Mouse (Mus musculus) hindbrain, embryonic 12.5 days (tissue): ENCODE measurements around the gene Tln2. TPM values are rescaled to one million over a fixed set of nuclear protein-coding genes. Genes with fewer than 3 reads are reported as not detected.

Experiments used
- ATAC-seq: fragments of 200-750 bp; cut with Nextera tagmentation; 2 replicates; pipeline ENCODE4 v1.8.0; 2017; ENCODE audit warnings: moderate TSS enrichment; ENCODE audit not compliant: low FRiP score
- H3K27ac ChIP-seq: fragments of 300-500 bp; sonication (generic); 2 replicates; pipeline ENCODE4 v1.5.1; 2016; ENCODE audit warnings: mild to moderate bottlenecking
- H3K27me3 ChIP-seq: fragments of 300-500 bp; sonication (generic); 2 replicates; pipeline ENCODE4 v1.6.1; 2016; ENCODE audit warnings: mild to moderate bottlenecking
- H3K36me3 ChIP-seq: fragments of 300-500 bp; sonication (generic); 2 replicates; pipeline ENCODE4 v1.6.1; 2016; ENCODE audit warnings: mild to moderate bottlenecking
- H3K4me1 ChIP-seq: fragments of 300-500 bp; sonication (generic); 2 replicates; pipeline ENCODE4 v1.6.1; 2016
- H3K4me2 ChIP-seq: fragments of 300-500 bp; sonication (generic); replicated peaks from 2 replicates; pipeline ENCODE4 v1.6.1; 2016; ENCODE audit warnings: mild to moderate bottlenecking
- H3K4me3 ChIP-seq: fragments of 300-500 bp; sonication (generic); 2 replicates; pipeline ENCODE4 v1.5.1; 2016; ENCODE audit warnings: mild to moderate bottlenecking
- H3K9ac ChIP-seq: fragments of 300-500 bp; sonication (generic); 2 replicates; pipeline ENCODE4 v1.6.1; 2016; ENCODE audit warnings: mild to moderate bottlenecking, moderate library complexity
- H3K9me3 ChIP-seq: fragments of 300-500 bp; sonication (generic); replicated peaks from 2 replicates; pipeline ENCODE4 v1.6.1; 2016; ENCODE audit warnings: mild to moderate bottlenecking
- WGBS: fragments of 180-500 bp; shearing (Covaris S2); methylation state at CpG from one replicate; pipeline ENCODE4 v1.1.7; 2016; 5-methylcytosine and 5-hydroxymethylcytosine counted together
- polyA plus RNA-seq: library from polyadenylated mRNA; unstranded; fragments of >200 nt; fragmentation: Nextera tagmentation; extraction: Ambion mirVana; gene quantifications from 2 replicates; pipeline ENCODE4 v1.2.1, GENCODE M21; 2016

The Tln2 gene
- polyA plus RNA-seq, 1 experiment from 2014 or later: 28.8 TPM

GRCm38 (mm10) chr9:67493876-67494552, 65.5 kb downstream of the Tln2 start:
- Histone ChIP-seq H3K9ac (no peak overlapping the region), H3K4me2 (no peak overlapping the region), H3K4me1 (peaks cover 16% of the 10 kb centered on the region), H3K4me3 (no peak overlapping the region), H3K27me3 (no peaks in the 10 kb centered on the region), H3K27ac (no peak overlapping the region), H3K36me3 (no peaks in the 10 kb centered on the region), H3K9me3 (no peaks in the 10 kb centered on the region)
- 93% methylated on average over 8 of the region's 8 CpGs for WGBS
- ATAC-seq: no peak

DNA sequence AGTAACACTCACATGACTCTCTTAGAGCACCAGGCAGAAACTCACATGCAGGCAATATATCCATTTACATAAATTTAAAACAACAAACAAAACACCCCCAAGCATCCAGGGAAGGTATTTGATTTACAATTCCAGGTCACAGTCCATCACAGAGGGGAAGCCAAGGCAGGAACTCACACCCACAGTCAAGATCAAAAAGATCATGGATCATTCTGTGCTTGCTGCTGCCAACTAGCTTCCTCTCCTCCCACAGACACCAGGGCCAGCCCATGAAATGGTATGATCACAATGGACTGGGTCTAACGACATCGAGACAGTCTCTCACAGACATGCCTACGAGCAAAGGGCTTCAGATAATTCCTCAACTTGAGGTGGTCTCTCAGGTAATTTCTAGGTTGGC, 70.1 kb downstream of the Tln2 start:
- WGBS: 81% methylated on average over 3 of the region's 3 CpGs
- no peaks in the 10 kb centered on the region for H3K9me3 ChIP-seq
- no peak overlapping the region for H3K4me3 ChIP-seq
- H3K9ac ChIP-seq: no peak overlapping the region
- no peaks in the 10 kb centered on the region for H3K36me3 ChIP-seq
- H3K27me3 ChIP-seq: no peaks in the 10 kb centered on the region
- no peaks in the 10 kb centered on the region for H3K4me1 ChIP-seq
- no peak for ATAC-seq
- no peak overlapping the region for H3K4me2 ChIP-seq
- no peak overlapping the region for H3K27ac ChIP-seq

GRCm38 (mm10) chr9:67486621-67487020, 72.9 kb downstream of the Tln2 start:
- WGBS: 76% methylated on average over 5 of the region's 5 CpGs

GRCm38 (mm10) chr9:67485169-67486072, 74.1 kb downstream of the Tln2 start:
- no peaks in the 10 kb centered on the region for H3K9me3 ChIP-seq
- no peak overlapping the region for H3K9ac ChIP-seq
- no peak overlapping the region for H3K27ac ChIP-seq
- no peak for ATAC-seq
- H3K4me1 ChIP-seq: no peaks in the 10 kb centered on the region
- no peaks in the 10 kb centered on the region for H3K27me3 ChIP-seq
- H3K4me2 ChIP-seq: no peak overlapping the region
- no peaks in the 10 kb centered on the region for H3K36me3 ChIP-seq
- H3K4me3 ChIP-seq: no peak overlapping the region
- 85% methylated on average over 15 of the region's 15 CpGs for WGBS

More at GRCm38 (mm10) chr9:67486621-67487020, 72.9 kb downstream of the Tln2 start:
- Histone ChIP-seq H3K9ac (no peak overlapping the region), H3K4me2 (no peak overlapping the region), H3K27me3 (no peaks in the 10 kb centered on the region), H3K27ac (no peak overlapping the region), H3K36me3 (no peaks in the 10 kb centered on the region), H3K9me3 (no peaks in the 10 kb centered on the region), H3K4me1 (no peaks in the 10 kb centered on the region), H3K4me3 (no peak overlapping the region)
- ATAC-seq: no peak

- Histone ChIP-seq H3K27ac (no peak overlapping the region), H3K36me3 (no peaks in the 10 kb centered on the region)
- 72% methylated on average over 1 of the region's 1 CpGs for WGBS
Observed at GRCm38 (mm10) chr9:67482277-67482676, 77.2 kb downstream of the Tln2 start.

DNA sequence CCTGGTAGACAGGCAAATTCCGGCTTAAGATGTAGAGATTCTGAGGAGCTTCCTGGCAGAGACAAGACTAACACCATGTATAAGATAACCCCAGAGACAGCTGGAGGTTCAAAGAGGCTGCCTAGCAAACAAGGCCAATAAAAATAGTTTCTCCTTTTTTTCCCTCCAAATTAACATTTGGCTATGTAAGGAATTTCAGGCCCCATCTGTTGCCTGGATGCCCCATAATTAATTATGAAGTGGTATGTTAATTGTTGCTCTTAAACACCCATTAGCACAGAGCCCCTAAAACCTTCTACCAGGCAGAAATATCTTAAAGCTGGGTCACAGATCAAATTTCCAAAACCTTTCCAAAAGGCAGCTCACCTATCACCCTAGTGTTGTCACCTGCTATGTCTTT, 77.7 kb downstream of the Tln2 start:
- H3K4me2 ChIP-seq: no peak overlapping the region
- 72% methylated on average over 1 of the region's 1 CpGs for WGBS
- H3K36me3 ChIP-seq: no peaks in the 10 kb centered on the region
- H3K4me3 ChIP-seq: no peak overlapping the region
- no peaks in the 10 kb centered on the region for H3K4me1 ChIP-seq
- H3K9ac ChIP-seq: no peak overlapping the region
- H3K27me3 ChIP-seq: no peaks in the 10 kb centered on the region
- no peak overlapping the region for H3K27ac ChIP-seq
- ATAC-seq: no peak
- no peaks in the 10 kb centered on the region for H3K9me3 ChIP-seq

More at GRCm38 (mm10) chr9:67482277-67482676, 77.2 kb downstream of the Tln2 start:
- Histone ChIP-seq H3K9ac (no peak overlapping the region), H3K4me1 (no peaks in the 10 kb centered on the region), H3K9me3 (no peaks in the 10 kb centered on the region), H3K4me2 (no peak overlapping the region), H3K27me3 (no peaks in the 10 kb centered on the region), H3K4me3 (no peak overlapping the region)
- no peak for ATAC-seq

GRCm38 (mm10) chr9:67477445-67477844, 82.1 kb downstream of the Tln2 start:
- WGBS: 81% methylated on average over 3 of the region's 3 CpGs
- H3K4me3 ChIP-seq: no peak overlapping the region
- H3K9me3 ChIP-seq: no peaks in the 10 kb centered on the region
- H3K36me3 ChIP-seq: no peaks in the 10 kb centered on the region
- no peak overlapping the region for H3K9ac ChIP-seq
- no peak overlapping the region for H3K4me2 ChIP-seq
- no peak overlapping the region for H3K27ac ChIP-seq
- no peaks in the 10 kb centered on the region for H3K4me1 ChIP-seq
- no peak for ATAC-seq
- no peaks in the 10 kb centered on the region for H3K27me3 ChIP-seq

GRCm38 (mm10) chr9:67476184-67476583, 83.3 kb downstream of the Tln2 start:
- H3K36me3 ChIP-seq: no peaks in the 10 kb centered on the region
- ATAC-seq: no peak
- no peak overlapping the region for H3K4me3 ChIP-seq
- no peak overlapping the region for H3K27ac ChIP-seq
- H3K4me1 ChIP-seq: no peaks in the 10 kb centered on the region
- H3K4me2 ChIP-seq: no peak overlapping the region
- no peaks in the 10 kb centered on the region for H3K9me3 ChIP-seq
- H3K27me3 ChIP-seq: no peaks in the 10 kb centered on the region
- no peak overlapping the region for H3K9ac ChIP-seq
- WGBS: 93% methylated on average over 5 of the region's 5 CpGs

DNA sequence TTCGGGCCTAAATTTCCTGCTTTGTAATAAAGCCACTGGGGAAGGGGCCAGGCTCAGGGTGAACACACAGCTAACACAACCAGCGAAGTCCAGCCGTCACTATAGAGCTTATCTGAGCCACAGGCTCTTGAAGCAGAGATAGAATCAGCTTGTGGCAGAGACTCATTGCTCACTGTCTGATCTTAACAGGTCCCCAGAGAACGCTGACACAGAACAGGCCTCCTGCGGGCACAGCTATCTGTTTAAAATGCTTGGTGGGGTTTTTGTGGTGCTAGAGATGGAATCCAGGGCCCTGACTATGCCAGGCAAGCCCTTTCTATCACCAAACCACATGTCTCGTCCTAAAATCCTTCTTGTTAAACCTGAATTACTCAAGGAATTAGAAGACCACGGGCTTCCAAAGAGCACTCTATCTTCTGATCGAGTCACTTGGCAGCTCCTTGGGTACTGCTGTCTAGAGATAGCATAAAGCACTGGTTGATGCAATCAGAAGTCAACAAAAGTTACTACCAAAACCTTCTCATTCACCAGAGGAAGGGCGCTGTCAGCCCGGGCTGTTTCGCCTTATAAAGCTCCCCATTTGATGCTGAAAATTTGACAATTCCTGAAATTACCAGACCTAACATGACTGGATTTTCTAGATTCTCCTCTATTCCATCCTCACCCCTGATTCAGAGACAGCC, 95.9 kb downstream of the Tln2 start:
- Histone ChIP-seq H3K4me3 (no peak overlapping the region), H3K9me3 (no peaks in the 10 kb centered on the region), H3K27ac (no peak overlapping the region), H3K36me3 (no peaks in the 10 kb centered on the region), H3K4me2 (no peak overlapping the region), H3K9ac (no peak overlapping the region), H3K4me1 (peaks cover 12% of the 10 kb centered on the region), H3K27me3 (no peaks in the 10 kb centered on the region)
- 68% methylated on average over 11 of the region's 11 CpGs for WGBS
- no peak for ATAC-seq

- Histone ChIP-seq H3K4me3 (no peak overlapping the region), H3K4me2 (no peak overlapping the region), H3K27me3 (no peaks in the 10 kb centered on the region), H3K9ac (no peak overlapping the region), H3K27ac (no peak overlapping the region), H3K9me3 (no peaks in the 10 kb centered on the region), H3K36me3 (no peaks in the 10 kb centered on the region), H3K4me1 (peaks cover 8% of the 10 kb centered on the region; the same call in 1 of the 2 replicates)
- 38% methylated on average over 1 of the region's 2 CpGs for WGBS
- no peak for ATAC-seq
Observed at GRCm38 (mm10) chr9:67441484-67441883, 118.0 kb downstream of the Tln2 start.

GRCm38 (mm10) chr9:67437511-67437910, 122.0 kb downstream of the Tln2 start:
- ATAC-seq: no peak
- Histone ChIP-seq H3K4me3 (no peak overlapping the region), H3K9me3 (no peaks in the 10 kb centered on the region), H3K27ac (no peak overlapping the region), H3K36me3 (no peaks in the 10 kb centered on the region), H3K27me3 (no peaks in the 10 kb centered on the region), H3K4me1 (peaks cover 20% of the 10 kb centered on the region), H3K9ac (no peak overlapping the region), H3K4me2 (no peak overlapping the region)
- 93% methylated on average over 1 of the region's 1 CpGs for WGBS
